Mouse (Mus musculus) layer of hippocampus, adult 9-11 months (tissue): ENCODE measurements at regions not wholly inside any gene's neighbourhood (a gene's known extent, or its start where the extent isn't known, plus 50 kb on each side); places are given as distances from the start of the nearest gene placed in this dataset.

Source experiments
- DNase-seq: peaks from one replicate; pipeline ENCODE4 v3.0.0; 2022

GRCm38 (mm10) chr7:70213970-70214520, 152.5 kb downstream of the Nr2f2 start:
- DNase-seq, result no peak

GRCm38 (mm10) chr7:70205900-70206299, 160.6 kb downstream of the Nr2f2 start:
- no peak for DNase-seq

DNA sequence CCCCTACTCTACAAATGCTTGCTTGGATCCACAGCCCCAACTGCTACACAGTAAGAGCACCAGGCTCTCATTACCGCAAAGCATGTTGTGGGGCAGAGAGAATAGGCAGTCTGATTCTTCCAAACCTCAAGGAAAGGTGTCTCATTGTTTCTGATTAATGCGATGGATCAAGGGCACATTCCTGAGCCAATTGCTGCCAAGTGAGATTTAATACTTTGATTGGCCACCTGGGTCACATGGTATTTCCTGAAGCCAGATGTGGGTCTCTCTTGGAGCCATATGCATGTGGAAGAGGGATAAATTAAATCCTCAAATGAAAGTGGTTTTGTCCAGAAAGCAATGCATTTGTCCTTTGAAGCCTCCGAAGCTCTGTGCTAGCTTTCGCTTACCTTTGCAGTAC, 166.3 kb downstream of the Nr2f2 start:
- no peak for DNase-seq

GRCm38 (mm10) chr7:70178956-70179355, 187.6 kb downstream of the Nr2f2 start:
- DNase-seq, result no peak

DNA sequence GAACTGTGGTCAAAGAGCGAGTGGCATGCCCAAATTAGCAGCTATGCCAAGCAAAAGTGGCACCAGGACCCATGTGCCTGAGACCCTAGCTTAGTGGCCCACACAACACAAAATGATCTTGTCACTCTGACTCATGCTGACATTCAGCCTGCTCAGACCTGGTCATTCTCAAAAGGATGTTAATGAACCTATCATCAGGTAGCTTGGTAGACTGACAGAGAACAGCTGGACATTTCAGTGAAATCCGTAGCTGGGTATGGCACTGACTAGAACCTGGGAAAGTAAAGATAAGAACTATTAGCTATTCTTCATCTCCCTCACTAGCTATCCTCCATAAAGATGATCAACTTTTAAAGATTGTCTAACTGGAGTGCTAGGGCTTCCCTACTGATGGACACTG, 188.5 kb downstream of the Nr2f2 start:
- DNase-seq, result no peak

DNA sequence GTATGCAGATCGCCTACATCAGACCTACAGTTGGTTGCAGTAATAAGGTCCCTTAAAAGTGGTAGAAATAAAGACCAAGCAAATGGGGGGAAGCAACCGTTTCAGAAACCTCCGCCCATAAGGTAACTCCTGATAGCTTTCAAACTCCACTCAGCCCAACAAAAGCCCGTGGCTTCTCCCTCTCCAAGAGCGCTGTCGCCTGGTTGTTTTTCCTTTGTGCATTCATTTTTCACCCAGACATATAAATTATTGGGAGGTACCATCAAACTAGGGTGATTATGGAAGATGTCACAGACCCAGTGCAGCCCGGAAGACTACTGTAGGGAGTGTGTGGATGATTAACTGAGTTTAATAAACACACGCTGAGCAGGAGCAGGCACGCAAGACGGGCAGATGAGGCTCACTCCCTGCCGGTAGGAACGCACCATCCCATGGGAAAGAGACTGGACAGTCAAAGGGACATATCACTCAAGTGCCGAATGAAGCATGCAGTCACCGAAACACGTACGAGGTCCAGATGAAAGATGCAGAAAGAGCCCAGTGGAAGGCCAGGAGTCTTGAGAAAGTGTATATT, 189.8 kb downstream of the Nr2f2 start:
- no peak for DNase-seq

DNA sequence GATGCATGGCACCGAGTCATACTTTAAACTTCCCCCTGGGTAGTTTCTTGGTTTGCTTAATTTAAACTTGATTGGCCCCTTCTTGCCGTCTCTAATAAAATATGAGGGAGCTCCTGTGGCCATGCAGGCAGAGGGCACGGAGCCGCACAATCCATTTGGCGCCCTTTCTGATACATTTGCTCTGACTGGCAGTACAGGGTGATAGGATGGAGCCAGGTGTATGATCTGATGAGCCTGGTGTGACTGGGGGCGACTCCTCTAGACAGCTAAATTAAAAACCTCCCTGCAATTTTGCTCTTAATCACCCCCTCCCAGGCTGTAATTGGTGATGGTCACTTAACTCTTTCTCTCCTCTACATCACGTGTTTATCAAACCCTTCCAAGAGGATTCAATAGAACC, 190.4 kb downstream of the Nr2f2 start:
- DNase-seq, result no peak

- DNase-seq, result no peak
These were observed 194.1 kb downstream of the Nr2f2 start for GRCm38 (mm10) chr7:70172431-70172830.

GRCm38 (mm10) chr7:70171456-70171855, 195.1 kb downstream of the Nr2f2 start:
- no peak for DNase-seq

DNA sequence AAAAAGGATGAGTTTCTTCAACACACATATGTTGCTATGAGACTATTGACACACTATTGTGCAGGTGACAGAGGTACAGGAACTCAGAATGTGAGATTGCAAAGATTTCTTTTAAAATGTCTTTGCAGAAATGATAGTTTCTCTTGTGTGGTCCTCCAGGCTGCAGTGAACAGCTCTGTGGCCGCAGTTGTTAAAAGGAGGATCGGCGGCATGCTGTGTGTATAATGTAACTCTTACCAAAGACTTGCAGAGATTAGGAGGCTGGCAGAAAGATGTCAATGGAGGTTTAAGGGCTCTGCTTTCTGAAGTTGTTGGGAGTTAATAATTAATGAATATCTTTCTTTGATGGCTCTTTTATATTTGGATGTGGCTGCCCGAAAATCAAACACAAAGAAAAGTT, 198.5 kb downstream of the Nr2f2 start:
- no peak for DNase-seq

DNA sequence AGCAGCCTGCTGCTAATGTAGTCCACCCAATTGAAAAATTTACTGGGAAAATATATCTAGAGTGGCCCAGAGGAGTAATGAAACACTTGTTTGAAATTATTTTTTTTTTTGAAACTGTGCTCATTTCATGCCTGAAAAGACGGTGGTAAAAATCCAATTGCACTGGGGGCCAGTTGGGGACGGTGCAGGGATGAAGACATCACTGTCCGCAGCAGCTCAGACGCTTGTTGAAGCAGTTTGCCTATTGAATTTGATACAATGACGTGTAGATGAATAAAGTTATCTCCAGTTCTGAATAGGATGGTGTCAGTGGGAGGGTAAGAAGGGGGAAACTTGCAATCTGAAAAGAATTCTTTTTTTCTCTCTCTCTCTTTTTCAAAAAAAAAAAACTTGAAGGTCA, 200.5 kb downstream of the Nr2f2 start:
- no peak for DNase-seq

DNA sequence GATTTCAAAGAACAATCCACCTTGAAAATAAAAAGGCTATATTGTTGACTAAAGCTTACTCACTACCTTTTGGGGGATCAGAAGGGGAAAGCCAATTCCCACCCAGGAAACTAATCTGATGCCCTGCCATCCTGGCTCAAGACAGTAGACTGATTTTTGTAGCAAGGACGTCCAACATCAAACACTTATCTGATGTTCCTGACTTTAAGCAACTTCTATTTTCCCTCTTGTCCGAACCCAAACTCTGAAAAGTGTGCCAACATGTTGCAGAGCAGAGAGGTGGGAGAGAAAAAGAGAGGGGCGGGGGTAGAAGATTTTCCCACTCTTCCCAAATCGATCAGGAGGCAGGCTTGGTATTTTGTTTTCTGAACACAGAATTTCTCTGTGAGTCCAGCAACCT, 201.0 kb downstream of the Nr2f2 start:
- DNase-seq, result no peak

DNA sequence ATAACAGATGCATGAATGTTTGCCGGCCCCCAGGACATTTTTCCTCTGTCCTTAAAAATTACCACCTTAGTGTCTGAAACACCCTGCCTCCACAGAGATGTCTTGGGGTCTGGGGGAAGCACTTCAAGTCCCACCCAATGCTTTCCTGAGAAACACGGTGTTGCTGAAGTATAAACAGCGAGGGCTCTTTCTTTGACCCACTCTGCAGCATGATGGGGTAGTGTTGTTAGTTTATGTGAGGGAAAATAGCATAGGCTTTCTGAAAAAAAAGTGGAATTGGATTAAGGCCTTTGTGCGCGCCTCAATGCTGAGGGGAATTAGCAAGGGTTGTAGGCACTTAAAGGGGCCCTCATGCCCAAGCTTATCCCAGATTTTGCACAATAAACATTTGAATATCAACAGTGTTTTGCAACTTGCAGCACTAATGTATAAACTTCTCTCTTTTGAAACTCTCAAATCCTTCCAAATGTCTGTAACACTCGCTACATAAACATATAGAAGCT, 201.8 kb downstream of the Nr2f2 start:
- no peak for DNase-seq

- DNase-seq, result no peak
These were observed 208.0 kb downstream of the Nr2f2 start for GRCm38 (mm10) chr7:70158531-70158930.

DNA sequence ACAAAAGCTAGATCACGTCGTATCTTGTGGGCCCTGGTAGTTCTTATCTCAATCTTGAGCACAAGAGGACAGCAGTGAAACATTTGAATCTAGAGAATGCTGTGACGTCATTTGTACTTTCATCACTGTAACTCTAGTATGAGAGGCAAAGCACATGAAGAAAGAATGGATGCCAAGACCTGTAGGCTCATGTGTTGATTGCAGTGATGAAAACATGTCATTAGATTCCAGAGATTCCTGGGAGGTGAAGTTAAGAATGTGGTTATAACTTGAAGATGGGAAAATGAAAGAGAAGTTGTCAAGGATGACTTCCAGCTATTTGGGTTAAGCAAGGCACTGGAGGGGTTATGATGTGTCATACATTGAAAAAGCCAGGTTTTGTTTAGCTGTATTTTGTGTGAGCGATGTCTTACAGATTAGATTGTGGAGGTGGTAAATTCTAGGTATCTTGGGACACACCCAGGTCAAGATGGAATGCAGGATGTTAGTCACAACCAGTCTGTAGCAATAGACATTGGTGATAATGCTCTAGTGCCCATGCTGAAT, 221.7 kb downstream of the Nr2f2 start:
- DNase-seq, result no peak

DNA sequence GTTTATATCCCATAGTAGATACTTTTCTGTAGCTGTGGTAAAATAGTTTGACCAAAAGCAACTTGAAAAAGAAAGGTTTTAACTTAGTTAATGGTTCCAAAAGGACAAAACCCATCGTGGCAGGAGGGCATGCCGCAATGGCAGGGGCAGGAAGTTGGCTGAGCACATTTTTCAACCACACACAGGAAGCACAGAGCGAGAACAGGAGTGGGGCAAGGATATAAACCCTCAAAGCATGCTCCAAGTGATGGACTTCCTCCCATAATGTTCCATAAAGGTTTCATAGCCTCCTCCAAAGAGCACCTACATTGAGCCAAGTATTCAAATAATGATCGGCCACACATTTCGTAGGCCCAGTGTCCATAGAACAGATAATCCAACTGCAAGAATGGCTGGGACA, 229.7 kb downstream of the Nr2f2 start:
- no peak for DNase-seq

- no peak for DNase-seq
These were observed 231.1 kb downstream of the Nr2f2 start for GRCm38 (mm10) chr7:70135416-70135815.

- DNase-seq, result peak; percentile 6
These were observed 236.6 kb downstream of the Nr2f2 start for GRCm38 (mm10) chr7:70129963-70130362.

- DNase-seq, result no peak
These were observed 243.7 kb downstream of the Nr2f2 start for GRCm38 (mm10) chr7:70122818-70123217.

DNA sequence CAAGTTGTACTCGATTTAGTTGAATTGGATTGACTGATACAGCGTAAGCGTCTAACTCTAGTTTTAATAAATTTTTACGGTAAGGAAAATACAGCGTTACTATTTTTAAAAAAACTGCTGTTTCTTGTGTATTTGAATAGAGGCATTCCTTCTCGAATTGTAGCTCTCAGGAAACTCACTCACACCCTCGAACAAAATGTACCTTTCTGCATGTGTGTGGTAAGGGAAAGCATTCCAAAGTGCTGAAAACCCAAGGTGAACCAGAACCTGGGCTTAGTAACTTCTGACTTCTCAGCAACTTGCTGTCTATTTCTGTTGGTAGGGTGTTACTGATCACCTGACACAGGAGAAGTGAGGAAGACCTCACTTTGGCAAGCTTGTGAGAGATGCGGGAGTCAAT, 247.0 kb downstream of the Nr2f2 start:
- DNase-seq, result no peak

DNA sequence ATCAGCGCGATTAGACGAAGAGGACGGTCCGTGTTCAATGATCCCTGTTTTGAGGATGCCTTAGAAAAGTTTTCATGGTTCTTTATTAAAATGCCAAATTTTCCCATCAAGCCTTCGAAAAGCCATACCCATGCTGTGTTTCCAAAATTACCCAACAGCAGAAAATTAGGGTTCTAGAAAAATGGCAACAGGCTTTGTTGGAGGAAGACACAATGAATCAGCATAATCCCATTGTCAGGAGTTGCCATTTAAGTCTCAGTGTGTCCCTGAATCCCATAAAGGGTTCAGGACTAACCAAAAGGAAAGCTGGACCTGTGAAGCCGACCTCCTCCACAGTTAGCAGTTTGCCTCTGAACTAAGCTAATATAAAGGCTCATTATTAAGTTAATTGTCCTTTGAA, 247.6 kb downstream of the Nr2f2 start:
- DNase-seq, result no peak

- DNase-seq, result peak; percentile 32
These were observed 248.3 kb downstream of the Nr2f2 start for GRCm38 (mm10) chr7:70117930-70118922.

DNA sequence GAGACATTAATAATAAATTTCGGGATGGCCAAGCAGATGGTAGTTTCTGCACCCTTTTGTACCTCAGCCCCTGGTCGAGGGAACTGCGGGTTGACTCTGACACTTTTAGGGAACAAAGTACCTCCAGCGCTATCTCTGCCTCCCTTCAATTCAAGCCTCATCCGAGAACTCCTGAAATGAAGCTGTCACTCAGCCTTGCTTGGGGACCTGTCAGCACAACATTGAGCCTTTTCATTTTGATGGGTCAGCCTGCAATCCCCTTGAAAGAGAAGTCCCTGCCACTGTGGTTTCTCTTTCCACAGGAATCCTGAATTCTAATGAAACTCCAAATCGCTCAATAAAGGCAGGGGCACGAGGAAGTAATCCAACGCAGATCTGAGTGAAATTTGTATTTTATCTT, 257.5 kb downstream of the Nr2f2 start:
- no peak for DNase-seq

DNA sequence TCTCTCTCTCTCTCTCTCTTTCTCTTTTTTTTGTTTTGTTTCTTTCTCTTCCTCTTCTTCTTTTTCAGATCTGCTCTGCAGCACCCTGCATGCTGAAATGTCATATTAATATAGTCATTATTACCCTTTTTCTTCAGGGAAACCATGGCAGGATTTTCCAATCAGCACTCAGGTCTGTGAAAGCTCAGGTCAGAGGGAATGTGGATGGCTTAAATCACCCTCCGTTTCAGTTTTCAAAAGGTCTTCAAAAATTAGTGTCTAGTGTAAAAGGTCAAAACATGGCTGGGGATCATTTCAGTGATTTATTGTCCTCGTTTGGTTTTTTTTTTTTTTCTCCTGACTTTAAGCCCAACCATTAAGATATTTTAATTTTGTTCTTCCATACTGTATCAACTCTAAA, 261.5 kb downstream of the Nr2f2 start:
- DNase-seq, result no peak
